Mouse (Mus musculus) bone marrow macrophage, adult 2 months (primary cell): Measurements from ENCODE around the gene Gm44790. TPM values are rescaled to one million over a fixed set of nuclear protein-coding genes. Genes with fewer than 3 reads are reported as not detected.

Source experiments
- H3K27ac ChIP-seq: 2 replicates; pipeline ENCODE4 v1.5.1; 2012; ENCODE audit warnings: low read depth, low read length; ENCODE audit not compliant: insufficient read depth
- H3K4me1 ChIP-seq: 2 replicates; pipeline ENCODE4 v1.6.1; 2012; ENCODE audit warnings: low read length; ENCODE audit not compliant: control insufficient read depth, insufficient read depth
- H3K4me3 ChIP-seq: 2 replicates; pipeline ENCODE4 v1.5.1; 2012; ENCODE audit warnings: mild to moderate bottlenecking, low read length, moderate library complexity; ENCODE audit not compliant: insufficient read depth
- CTCF ChIP-seq: IDR thresholded peaks from 2 replicates; pipeline ENCODE4 v1.5.1; 2012; ENCODE audit warnings: low read depth, mild to moderate bottlenecking, low read length, moderate library complexity
- POLR2A ChIP-seq: IDR thresholded peaks from 2 replicates; pipeline ENCODE4 v1.6.1; 2012; ENCODE audit warnings: mild to moderate bottlenecking, low read depth, low read length, borderline replicate concordance
- polyA plus RNA-seq: library from polyadenylated mRNA; stranded (reverse); fragments of >200 nt; gene quantifications from 2 replicates; pipeline ENCODE4 v1.2.4, GENCODE M21; 2012; ENCODE audit not compliant: missing spikeins, insufficient read depth, insufficient read length

Gm44790 gene
- polyA plus RNA-seq, 1 experiment: not detected

DNA sequence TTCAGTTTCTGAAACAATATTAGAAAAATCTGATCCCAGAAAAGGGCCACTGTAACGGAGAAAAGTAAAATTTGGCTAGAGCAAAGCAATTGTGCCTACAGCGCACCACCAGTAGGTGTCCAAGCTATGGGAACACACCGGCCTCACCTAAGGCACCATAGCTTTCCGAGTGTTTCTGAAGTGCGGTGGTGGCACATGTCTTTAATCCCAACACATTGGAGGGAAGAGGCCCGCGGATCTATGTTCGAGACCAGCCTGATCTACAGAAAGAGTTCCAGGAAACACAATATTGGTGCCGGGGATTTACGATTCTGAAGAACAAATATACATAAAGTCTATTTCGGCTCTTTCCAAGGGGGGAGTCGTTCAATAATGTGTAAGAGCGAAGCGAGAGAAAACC is 11.3 kb downstream of the Gm44790 start:
- peak overlapping the region; percentile 39 for H3K27ac ChIP-seq
- H3K4me3 ChIP-seq: peak overlapping the region; percentile 92
- TF ChIP-seq CTCF (no peak), POLR2A (no peak)

DNA sequence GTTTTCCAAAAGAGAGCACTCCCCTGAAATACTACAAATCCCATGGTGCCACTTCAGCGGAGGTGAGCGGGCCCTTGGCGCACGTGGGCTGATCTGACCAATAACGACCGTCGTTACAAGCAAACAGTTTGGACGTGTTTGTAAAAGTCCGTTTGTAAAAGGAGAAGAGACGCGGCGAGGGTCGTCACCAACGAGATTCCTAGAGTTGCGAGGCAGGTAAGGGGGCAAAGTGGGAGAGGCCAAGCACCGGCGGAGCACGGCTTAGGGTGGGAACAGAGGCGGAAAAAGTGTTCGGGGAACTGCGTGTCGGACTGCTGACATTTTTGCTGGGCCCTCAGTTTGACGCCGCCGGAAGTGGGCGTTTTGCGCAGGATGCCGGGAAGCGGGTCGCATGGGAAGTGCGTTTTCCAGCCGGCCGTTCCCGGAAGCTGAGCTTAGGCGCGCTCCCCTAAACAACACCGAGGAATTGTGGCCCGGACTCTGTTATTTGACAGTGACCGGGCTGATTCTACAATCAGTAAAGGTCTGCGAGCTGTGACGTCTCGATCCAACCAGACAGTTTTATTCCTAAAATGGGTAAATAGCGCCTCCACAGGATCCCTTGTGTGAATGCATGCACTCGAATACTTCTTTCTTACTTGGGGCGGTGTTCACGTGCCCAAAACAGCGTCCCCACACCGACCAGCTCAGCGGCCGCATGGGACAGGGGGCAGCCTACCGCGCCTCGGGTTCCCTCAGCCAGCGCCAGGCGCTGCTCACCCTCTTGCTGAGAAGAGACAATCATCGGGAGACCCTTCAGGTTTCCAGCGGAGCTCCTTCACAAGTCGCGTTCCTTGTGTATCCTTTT is 12.0 kb downstream of the Gm44790 start, which contains the start of gene C87436:
Gene C87436, plus strand, starts transcription at position 103 of the 847 bp plus-strand sequence.
- Histone ChIP-seq H3K4me1 (peaks cover 15% of the 10 kb centered on the region), H3K4me3 (peak within 1 kb of the TSS; percentile 92), H3K27ac (peak within 1 kb of the TSS; percentile 95)
- TF ChIP-seq POLR2A (no peak), CTCF (no peak)

More for the DNA sequence above, 11.3 kb downstream of the Gm44790 start:
- H3K4me1 ChIP-seq: peaks cover 15% of the 10 kb centered on the region

DNA sequence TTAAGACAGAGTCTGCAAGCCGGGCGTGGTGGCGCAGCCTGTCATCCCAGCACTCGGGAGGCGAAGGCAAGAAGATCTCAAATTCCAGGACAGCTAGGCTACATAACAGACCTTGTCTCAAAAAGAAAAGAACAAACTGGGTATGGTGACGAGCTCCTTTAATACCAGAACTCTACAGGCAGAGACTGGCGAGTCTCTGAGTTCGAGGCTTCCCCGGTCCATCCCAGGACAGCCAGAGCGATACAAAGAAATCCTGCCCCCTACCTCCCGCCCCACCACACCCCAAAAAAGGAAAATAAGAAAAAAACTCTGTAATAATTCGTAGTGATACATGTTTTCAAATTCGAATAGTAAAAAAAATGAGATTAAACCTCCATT is 12.7 kb downstream of the Gm44790 start:
- no peak for TF ChIP-seq POLR2A
- no peak for TF ChIP-seq CTCF
- H3K4me3 ChIP-seq: peak overlapping the region; percentile 92
- H3K4me1 ChIP-seq: peaks cover 15% of the 10 kb centered on the region
- H3K27ac ChIP-seq: peak overlapping the region; percentile 95

DNA sequence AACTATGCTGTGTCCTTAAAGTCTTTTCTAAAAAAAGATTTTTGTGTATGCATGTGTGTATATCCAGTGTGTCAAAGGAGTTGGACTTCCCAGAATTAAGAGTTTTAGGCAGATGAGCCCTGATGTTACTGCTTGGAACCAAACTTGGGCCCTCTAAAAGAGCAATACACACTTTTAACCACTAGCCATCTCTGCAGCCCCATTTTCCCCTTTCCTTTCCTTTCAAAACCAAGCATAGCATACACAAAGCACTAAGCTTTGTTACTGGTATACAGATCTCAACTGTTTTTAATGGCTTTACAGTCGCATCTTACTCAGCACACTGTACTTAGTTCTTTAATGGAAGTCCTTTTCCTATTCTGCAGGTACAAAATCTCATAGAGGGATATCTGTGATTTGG is 13.1 kb downstream of the Gm44790 start:
- H3K4me3 ChIP-seq: peak overlapping the region; percentile 92
- TF ChIP-seq CTCF (no peak), POLR2A (no peak)
- H3K27ac ChIP-seq: peak overlapping the region; percentile 95
- peaks cover 15% of the 10 kb centered on the region for H3K4me1 ChIP-seq

DNA sequence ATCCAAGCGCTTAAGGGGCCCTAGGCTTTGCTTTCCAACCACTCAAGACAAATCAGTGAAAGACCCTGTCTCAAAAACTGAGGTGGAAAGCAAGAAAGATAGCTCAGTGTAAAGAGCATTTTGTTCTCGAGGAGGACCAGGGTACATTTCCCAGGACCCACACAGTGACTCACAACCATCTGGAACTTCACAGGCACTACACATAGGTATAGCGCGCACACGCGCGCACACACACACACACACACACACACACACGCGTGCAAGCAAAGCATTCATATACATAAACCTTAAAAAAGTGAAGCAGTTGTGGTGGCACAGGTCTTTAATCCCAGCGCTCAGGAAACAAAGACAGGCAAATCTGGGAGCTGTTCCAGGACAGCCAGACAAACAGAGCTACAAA is 15.1 kb downstream of the Gm44790 start:
- H3K4me1 ChIP-seq: peaks cover 19% of the 10 kb centered on the region
- no peak overlapping the region for H3K4me3 ChIP-seq
- TF ChIP-seq CTCF: no peak
- TF ChIP-seq POLR2A: no peak

DNA sequence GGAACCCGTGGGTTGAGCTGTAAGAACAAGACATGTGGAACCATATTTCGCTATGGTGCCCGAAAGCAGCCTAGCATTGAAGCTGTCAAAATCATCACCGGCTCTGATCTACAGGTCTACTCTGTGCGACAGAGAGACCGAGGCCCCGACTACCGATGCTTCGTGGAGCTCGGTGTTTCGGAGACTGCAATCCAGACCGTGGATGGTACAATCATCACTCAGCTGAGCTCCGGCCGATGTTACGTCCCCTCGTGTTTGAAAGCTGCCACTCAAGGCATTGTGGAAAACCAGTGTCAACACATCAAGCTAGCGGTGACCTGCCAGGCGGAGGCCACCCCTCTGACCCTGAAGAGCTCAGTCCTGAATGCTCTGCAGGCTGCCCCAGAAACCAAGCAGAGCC is 19.1 kb downstream of the Gm44790 start:
- Histone ChIP-seq H3K4me3 (no peak overlapping the region), H3K27ac (no peak overlapping the region), H3K4me1 (peaks cover 23% of the 10 kb centered on the region)
- TF ChIP-seq POLR2A (no peak), CTCF (no peak)

More for the DNA sequence above, 15.1 kb downstream of the Gm44790 start:
- peak overlapping the region; percentile 59 for H3K27ac ChIP-seq

DNA sequence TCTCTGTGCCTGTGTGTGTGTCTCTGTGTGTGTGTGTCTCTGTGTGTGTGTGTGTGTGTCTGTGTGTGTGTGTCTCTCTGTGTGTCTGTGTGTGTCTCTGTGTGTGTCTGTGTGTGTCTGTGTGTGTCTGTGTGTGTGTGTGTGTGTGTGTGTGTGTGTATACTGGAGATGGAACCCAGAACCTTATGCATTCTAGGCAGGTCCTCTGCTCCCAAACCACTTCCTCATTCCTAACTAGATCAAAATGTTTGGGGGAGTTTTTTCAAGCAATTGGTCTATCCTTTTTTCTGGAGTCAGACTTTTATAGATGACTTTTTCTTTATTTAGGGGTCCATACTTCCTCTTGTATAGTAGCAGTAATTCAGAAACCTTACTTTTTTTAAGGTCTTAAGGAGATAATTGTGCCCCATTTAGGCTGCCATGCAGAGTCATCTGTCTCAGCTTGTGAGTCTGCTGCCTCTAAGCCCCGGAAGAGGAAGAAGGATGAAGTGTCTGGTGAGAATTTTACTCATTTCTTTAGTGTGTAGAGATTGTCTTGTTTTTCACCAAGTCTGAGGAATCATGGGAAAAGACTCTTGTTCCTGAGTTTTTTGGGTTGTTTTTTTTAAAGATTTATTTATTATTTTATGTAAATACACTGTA is 20.6 kb downstream of the Gm44790 start:
- peaks cover 15% of the 10 kb centered on the region for H3K4me1 ChIP-seq
- TF ChIP-seq CTCF (no peak), POLR2A (no peak)
- peak overlapping the region; percentile 10; the same call in 1 of the 2 replicates for H3K4me3 ChIP-seq
- peak overlapping the region; percentile 79 for H3K27ac ChIP-seq

DNA sequence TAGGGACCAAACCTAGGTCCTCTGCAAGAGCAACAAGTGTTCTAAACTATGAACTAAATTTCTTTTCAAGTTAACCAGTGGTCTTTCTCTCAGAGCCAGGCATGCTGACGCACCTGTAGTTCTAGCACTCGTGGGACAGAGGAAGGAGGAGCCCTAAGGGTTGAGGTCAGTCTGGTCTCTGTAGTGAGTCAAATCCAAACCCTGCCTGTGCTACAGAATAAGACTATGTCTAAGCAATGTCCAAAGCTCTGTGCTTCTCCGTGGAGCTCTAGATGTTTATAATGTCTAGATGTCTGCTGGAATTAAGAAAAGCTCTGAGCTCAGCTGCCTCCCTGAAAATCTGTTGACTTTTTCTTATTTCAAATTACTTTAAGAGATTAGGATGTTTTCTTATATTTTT is 30.3 kb downstream of the Gm44790 start:
- H3K4me1 ChIP-seq: peaks cover 9% of the 10 kb centered on the region
- H3K4me3 ChIP-seq: no peak overlapping the region
- TF ChIP-seq CTCF (no peak), POLR2A (no peak)
- no peak overlapping the region for H3K27ac ChIP-seq

DNA sequence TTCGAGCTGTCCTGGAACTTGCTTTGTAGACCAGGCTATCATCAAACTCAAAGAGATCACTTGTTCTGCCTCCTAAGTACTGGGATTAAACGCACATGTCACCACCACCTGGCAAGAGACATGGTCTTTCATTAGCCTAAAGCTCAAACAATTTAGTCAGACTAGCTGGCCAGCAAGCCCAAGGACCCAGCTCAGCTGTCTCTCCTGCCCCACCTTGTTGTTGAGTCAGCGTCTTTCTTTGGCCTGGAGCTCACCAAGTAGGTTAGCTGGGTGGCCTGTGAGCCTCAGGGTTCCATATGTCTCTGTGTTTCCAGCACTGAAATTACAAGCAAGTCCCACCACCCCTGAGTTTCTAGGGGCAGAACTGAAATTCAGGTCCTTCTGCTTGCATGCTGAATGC is 36.6 kb downstream of the Gm44790 start:
- Histone ChIP-seq H3K4me1 (no peaks in the 10 kb centered on the region), H3K4me3 (no peak overlapping the region), H3K27ac (no peak overlapping the region)
- no peak for TF ChIP-seq POLR2A
- TF ChIP-seq CTCF: no peak

DNA sequence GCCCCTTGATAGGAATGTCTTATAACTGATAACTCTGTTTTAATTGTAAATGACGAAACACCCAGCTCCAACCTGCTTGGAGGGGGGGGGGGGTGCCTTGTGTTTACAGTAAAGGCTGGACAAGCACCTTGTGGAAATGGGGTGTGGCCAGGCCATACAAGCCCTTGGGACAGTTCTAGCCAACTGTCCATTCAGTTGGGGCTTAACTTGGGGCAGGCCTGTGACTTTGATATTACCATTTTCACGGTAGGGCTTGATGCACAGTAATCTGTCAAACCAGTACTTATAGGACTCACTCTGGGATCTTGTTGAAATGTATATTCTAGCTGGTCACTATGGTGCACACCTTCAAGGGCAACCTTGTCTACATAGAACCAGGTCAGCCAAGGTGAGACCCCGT is 44.9 kb downstream of the Gm44790 start:
- H3K4me3 ChIP-seq: peak overlapping the region; percentile 62; the same call in 1 of the 2 replicates
- TF ChIP-seq POLR2A (no peak), CTCF (no peak)
- peaks cover 16% of the 10 kb centered on the region for H3K4me1 ChIP-seq
- peak overlapping the region; percentile 77 for H3K27ac ChIP-seq
